Mouse (Mus musculus) layer of hippocampus, adult 11-12 months (tissue): Measurements from ENCODE around the gene Arid2.
"Not testable (repeated sequence)": the region's sequence is repeated elsewhere in the genome, so short reads cannot be mapped to it uniquely, and the experiment has no call there.

ENCODE experiments used
- DNase-seq: peaks from one replicate; pipeline ENCODE4 v3.0.0; 2022; ENCODE audit warnings: low spot score

Gene Arid2

DNA sequence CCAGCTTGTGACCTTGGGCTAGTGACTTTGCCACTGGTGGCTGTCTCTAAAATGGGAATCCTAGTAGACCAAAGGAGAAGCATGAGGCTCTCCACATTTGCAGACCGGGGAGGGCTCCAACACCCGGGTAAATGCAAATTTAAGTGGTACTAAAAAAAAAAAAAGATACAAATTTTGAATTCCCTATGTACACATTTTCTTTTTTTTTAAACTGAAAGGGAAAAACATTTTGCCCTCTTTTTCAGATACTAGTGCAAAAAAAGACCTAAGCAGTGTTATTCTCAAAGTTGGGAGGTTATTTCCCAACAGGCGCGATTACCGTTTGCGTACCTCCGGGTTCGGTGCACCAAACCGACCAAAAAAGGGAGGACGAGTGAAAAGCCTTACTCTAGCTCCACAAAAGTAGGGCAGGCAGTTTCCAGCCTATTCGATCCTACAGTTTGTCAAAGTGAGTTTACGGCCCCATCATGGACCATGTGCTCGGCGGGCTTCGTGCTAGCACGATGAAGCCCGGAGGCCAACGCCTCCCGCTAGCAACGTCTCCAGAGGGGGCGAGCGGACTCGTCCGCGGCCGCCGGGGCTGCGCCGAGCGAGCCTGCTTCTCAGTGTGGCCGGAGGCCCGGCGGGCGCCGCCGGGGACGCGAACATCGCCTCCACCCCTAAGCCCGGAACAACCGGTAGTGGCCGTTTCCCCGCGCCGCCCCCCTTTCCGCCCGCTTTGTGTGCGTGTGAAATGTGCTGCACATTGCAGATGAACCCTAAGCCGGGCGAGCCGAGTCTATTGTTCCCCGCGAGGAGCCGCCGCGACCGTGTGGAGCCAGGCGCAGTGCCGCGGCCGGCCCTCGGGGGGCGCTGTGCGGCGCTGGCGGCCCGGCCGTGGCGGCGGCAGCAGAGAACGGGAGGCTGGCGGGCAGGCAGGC, 1.0 kb upstream of the Arid2 start:
- peak; percentile 95 for DNase-seq

DNA sequence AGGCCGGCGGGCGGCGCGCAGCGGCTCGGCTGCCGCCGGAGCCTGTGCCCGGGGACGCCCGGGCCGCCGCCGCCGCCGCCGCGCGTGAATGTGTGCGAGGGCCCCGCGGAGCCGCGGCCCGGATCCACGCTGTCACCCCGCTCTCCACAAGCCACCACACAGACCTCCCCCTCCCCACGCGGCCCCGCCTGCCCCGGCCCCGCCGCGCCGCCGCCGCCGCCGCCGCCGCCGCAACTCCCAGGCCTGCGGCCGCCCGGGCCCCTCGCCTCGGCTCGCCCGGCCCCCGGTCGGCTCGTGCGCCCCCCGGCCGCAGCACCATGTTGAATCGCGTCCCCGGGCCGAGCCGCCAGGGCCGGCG, 404 bp upstream of the Arid2 start:
- no peak for DNase-seq

DNA sequence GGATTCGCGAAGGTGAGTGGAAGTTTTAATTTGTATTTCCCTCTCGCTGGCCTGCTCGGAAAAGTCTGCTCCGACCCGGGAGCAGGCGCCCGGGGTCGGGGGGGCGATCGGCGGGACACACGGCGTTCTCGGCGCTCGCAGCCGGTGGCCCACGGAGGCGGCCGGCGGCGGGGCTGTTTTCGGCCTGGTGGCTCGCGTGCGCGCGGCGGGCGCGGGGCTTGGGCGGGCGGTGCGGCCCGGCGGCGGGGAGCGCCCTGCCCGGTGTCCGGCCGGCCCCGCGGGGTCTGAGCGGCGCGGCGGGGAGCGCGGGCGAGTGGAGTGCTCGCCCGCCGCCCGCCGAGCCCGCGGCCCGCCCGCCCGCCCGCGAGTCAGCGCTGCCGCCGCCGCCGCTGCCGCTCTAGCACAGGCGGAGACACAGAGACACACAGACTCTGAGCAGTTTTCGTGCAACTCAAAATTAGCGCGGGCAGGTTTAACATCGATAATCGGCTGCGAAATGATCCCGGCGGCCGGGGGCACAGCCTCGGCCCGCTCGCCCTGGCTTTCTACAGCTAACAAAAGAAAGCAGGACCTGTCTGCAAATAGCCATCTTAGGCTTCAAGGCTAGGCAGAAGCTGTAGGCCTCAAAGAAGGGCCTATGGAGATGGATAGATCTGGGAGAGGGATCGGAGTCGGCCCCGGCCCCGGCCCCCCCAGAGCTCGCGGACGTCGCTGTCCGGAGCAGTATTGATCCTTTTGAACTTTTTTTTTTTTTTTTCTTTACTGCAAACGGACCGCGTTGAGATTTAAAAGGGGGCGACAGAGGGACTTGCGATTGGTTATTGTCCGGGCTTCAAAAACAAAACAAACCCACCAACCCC, 888 bp downstream of the Arid2 start:
- peak; percentile 32 for DNase-seq

DNA sequence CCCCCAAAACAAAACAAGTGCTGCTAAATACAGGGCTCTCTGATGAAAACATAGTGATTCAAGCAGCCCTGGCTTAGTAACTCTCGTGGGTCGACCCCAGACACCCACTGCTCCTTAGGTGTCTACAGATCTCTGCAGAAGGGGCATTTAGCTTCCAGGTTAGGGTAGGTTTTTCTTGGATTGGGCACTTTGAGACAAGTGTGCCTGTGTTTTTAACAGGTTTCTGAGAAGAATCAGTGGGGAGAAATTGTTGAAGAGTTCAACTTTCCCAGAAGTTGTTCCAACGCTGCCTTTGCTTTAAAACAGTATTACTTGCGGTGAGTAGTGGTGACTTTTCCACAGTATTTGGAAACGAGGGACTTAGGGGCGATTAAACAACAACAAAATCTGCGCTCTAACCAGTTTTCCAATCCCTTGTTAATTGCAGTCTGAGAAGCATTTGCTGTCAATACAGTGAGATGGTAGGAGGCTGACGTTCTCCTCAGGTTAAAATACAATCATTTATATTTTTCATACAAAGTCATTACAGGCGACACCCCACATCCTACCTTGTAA, 1.6 kb downstream of the Arid2 start:
- DNase-seq = no peak

DNA sequence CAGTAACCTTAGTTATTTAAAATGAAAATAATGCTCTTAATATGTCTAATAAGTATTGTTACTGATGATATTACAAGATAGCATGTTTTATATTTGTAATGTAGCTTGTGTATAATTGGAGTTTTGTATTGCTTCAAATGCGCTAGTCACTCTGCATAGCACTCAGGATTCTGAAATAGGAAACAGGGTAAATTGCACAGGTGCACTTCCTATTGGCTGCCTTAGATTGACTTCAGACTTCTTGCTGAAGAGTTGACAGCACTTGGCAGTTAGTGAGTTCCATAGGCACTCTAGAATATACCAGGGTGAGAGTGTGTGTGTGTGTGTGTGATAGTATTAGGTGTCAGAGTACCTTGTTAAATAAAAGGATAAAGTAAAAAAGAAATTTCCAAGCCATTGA, 2.7 kb downstream of the Arid2 start:
- no peak for DNase-seq

DNA sequence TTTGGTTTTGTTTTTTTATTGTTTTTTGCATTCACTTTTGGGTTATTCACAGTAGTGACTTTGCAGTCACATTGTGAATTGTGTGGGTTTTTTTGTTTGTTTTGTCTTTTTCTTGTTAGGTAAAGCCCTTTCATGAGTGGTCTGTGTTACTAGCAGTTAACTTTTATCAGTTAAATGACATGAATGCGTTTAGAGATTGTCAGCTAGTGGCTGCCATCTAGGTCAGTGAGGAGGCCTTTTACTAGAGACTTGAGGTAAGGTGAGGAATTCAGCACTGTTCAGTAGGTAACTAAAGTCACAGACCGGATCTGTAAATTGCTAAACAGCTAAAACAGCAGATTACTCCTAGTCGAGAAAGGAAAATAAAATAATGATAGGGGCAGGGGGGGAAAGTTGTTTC, 6.1 kb downstream of the Arid2 start:
- DNase-seq = no peak

DNA sequence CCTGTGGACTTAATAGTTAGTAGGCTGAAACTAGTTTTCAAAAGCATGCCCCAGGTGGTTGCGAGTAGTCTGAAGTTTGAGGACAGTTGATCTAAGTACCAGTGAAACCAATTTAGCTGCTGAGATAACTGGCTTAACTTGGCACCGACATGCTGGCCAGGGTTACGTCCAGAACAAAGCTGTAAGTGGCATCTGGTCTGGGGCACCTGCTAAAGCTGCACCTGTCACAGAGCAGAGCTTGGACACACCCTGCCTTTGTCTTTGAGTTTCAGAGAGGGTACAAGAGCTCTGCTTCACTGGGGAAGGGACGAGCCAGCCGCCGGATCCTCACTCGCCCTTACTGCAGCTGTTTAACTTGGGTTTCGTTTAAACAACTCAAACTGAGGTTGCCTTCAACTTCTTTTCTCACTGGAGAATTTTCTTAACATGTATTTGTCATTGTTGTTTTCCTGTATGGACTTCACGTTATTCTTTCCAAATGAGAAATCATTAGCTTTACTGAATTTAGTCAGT, 9.8 kb downstream of the Arid2 start:
- no peak for DNase-seq

DNA sequence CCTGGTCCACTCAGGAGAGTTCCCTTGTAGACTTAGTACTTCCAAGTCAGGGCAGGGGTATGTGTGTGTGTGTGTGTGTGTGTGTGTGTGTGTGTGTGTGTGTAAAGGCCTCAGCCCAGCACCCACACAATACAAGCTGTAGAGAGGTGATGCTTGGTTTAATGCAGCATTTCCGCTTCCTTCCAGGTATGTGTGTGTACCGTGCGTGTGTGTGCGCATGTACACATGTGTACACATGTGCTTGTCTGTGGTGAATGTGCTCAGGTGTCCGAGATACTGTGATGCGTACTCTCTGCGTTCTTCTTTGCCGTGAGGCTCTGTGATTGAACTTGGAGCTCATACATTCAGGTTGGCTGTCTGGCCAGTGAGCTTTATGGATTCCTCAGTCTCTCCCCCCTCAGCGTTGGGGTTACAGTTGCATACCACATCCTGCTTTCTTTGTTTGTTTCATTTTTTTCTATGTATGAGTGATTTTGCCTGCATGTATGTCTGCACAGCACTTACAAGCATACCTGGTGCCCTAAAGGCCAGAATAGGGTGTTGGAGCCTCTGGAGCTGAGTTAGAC, 10.4 kb downstream of the Arid2 start:
- DNase-seq = no peak

DNA sequence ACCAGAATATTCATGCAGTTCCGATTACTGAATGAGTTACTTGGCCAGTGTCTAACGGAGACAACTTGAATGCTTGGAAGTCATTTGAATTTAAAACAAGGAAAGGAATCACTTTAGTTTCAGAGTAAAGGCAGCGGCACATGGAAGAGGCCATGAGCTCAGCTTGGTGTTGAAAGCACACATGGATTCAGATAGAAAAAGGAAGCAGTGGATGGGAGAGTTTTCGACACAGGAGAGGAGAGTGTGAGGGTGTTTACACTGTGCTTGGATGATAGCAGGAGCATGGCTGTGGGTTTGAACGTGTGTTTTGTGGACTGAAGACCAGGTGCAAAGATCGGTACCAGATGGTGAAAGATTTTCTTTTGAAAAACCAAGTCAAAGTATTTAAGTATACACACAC, 22.0 kb downstream of the Arid2 start:
- no peak for DNase-seq

DNA sequence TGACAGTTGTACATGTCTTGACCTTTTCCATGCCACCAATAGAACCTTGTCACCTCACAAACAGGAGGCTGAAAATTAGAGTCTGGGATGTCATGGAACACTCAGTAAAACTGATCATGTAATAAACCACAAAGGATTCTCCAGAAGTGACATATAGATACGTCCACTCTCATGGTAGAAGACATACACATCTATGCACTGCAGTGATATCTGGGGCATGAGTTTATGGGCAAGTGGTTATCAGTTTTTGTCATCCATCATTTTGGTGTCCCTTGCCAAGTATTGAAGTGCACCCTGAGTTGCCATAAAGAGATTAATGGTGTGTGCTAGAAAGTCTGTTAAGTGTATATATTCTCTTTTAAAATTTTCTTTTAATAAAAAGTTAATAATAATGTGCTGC, 25.6 kb downstream of the Arid2 start:
- no peak for DNase-seq

DNA sequence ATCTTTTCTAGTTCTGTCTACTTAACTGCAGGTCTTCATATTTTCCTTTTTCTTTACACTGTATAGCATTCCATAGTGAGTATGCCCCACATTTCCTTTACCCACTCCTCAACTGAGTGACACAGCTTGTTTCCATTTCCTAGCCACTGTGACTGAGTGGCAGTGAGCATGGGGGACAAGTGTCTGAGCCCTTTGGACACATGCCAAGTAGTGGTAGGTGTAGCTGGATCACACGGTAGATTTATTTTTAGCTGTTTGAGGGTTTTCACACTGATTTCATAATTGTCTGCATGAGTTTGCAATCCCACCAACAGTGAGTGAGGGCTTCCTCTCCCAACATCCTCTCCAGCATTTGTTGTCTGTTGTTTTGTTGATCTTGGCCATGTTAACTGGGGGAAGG, 28.3 kb downstream of the Arid2 start:
- DNase-seq = no peak

DNA sequence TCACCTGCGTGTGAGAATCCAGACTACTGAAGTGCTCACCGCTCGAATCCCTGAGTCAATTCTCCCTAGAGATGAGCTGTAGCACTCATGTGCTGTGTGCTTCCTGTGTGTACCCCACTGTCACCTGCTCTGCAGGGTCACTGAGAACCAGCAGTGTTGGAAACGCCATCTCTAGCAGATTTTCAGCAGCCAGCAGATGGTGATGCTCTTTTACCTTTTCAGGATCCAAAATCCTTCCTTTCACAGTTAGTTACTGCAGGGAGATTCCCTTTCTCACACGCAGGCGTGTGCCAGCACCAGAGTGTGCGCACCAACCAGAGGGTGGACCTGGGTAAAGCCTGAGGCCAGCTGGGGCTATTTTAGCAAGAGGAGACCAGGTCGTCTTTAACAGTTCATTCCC, 32.0 kb downstream of the Arid2 start:
- DNase-seq = no peak

DNA sequence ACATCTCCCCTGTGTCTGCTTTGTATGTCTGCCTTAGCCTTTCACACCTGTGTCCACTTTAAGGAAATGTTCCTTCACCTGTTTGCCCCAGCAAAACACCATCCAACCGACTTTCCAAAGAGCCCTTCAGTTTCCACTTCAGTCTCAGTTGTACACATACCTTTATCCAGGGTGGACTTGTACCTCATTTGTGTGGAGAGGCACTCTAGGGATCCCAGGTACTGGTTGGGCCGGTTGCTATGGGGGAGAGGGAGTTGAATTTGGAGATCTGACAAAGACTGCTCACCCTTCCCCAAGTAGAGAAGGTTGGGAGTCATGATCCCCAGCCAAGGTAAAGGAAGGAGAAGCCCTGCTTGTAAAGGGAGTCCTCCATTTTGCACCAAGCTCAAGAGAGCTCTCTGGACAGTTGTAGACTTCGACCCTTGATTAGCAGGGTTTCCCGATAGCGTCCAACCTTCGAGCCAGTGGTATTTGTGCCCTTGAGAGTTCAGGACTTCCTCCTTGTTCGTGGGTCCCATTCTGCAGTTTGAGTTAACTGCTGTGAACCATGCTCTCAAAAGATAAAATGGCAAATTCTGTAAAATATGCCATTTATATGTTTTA, 38.5 kb downstream of the Arid2 start:
- DNase-seq = no peak

DNA sequence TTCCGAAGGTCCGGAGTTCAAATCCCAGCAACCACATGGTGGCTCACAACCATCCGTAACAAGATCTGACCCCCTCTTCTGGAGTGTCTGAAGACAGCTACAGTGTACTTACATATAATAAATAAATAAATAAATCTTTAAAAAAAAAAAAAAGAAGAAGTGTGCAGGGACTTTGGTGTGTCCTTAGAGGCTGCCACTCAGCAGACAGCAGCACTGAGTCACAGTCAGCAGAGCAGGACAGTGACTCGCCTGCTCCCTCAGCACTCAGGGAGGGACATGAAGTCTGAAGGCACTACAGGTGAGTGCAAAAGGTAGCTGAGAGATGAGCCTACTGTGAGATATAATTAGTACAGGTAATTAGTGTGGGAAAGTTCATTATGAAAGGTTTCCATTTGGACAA, 41.4 kb downstream of the Arid2 start:
- DNase-seq = not testable (repeated sequence)

DNA sequence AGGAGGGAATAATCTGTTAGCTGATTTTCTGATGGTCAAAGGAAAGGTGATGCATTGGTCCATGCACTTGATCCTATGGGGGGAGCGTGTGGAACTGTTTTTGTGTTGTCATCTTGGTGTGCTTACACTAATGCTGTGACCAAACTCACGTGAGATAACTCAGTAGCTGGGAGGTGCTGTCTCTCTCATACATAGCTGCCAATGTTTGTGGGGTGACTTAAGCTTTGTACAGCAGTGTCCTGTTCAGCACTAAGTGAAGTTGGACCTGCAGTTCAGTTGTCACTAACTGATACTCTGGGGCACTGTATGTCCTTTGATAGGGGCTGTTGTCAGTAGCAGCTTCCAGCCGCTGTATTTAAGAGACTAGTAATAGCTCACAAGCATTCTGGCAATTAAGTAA, 43.2 kb downstream of the Arid2 start:
- no peak for DNase-seq

DNA sequence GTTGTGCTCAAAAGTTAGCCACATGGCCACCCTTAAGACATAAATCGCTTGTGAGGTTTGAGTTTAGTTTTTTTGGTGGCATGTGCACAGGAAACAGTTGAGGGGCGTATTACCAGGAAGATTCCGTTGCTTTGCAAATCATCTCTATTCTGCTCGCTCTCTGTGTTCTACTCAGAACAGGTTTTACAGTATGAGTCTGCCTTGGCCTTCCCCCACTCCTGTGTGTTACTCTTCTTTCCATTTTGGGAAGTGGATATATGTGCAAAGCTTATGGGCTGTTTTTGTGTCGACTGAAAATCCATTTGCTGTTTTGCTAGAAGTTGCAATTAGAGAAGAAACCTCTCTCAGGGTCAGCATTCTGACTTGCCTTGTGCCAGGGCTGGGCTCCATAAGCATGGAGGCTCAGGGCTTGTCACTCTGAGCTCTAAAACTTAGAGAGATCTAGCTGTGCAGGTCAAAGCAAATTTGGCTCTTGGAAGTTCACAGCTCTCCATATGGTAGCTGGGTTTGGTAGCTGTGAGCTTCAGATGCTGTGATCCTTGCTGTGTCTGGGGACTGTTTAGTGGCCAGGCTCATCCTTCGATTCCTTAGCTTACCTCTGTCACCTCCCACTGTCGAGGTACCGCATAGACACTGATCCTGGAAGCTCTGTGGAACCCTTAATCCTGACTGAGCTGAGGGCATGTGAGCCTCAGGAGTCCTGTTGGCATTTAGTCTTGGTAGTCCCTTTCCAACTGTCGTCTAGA, 45.3 kb downstream of the Arid2 start:
- no peak for DNase-seq

DNA sequence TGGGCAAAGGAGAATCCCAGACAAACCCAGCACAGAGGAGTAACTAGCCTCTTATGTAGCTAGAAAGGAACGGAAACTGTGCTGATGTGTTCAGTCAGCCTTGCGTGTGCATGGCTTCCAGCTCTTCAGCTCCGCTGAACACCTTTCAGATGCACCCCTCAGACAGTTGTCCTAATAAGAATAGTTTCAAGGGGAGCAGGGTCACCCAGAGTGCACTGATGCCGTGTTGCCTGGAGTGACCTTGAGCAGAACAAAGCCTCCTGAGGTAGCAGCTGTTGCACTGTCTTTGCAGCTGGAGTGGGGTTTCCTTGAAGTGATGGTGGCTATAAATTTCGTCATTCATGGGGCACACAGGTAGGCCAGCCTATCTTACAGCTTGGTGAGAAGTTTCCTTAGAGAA, 46.0 kb downstream of the Arid2 start:
- no peak for DNase-seq

DNA sequence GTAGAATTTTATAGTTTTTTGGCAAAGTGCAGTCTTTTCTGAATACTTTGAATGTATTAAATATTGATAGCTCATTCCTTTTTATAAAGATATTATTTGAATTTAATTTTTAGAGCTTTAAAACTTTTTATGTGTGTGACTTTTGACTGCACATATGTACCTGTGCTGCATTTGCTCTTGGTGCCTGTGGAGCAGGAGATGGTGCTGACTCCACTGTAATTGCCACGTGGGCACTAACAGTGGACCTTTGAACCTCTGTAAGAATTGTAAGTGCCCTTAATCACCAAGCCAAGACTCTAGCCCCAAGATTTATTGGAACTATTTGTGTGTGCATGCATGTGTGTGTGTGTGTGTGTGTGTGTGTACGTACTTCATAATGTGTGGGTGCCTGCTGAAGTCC, 53.6 kb downstream of the Arid2 start:
- DNase-seq = no peak

DNA sequence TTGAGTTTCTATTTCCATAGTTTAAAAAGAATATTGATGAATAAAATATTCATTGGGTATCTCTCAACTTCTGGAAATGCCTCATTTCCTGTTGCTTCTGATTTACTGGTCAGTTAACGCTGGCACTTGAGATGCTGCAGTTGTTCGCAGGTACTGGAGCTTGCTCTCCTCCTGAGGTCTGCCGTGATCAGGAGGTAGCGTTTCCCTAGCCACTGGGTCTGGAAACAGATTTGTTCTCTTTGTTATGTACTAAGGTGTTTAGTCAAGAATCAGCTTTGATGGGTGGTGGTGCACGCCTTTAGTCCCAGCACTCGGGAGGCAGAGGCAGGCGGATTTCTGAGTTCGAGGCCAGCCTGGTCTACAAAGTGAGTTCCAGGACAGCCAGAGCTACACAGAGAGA, 54.8 kb downstream of the Arid2 start:
- DNase-seq = no peak

DNA sequence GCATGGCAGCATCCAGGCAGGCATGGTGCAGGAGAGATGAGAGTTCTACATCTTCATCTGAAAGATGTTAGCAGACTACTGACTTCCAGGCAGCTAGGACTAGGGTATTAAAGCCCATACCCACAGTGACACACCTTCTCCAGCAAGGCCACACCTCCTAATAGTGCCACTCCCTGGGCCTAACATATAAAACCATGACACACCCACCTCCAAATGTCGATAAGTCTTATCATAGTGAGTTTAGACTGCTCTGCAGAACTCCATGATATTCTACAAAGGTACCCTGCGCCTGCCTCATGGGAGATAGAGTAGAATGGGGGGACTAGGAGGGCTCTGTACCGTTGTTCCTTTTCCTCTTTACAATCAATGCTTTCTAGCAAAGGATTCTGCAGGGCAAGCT, 55.6 kb downstream of the Arid2 start:
- DNase-seq = no peak

DNA sequence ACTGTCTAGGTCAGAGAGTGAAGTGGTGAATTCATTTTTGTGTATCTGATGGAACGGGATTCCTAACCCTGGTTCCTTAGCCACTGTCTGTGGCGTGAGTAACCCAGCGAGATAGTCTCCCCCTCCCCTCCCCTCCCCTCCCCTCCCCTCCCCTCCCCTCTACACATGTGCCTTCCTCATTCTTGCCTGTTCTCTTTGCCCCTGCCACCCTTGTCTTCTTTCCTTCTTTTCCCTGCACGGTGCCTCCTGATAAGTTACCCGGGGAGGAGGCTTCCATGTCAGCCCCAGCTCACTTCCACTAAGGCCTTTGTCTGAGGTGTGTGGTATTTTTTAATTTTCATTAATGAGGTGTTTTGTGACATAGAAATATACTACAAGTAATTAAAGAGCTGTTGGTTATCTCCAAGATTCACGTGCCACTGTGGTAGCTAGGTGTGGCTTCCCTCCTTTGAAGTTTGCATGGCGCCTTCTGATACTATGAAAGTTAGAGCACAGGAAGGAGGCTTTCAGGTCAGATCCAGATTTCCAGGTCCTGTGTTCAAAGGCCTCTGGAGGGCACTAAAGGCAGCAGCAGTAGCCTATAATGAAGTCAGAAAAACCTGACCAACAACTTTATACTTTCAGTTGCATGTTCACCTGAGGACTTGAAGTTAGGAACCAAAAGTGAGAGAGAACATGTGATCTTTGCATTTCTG, 57.4 kb downstream of the Arid2 start:
- no peak for DNase-seq
